Mouse (Mus musculus) CD4-positive, CD25-positive, alpha-beta regulatory T cell, adult 4 months (primary cell): ENCODE results near the gene Cbx4. TPM values are rescaled to one million over a fixed set of nuclear protein-coding genes. Genes with fewer than 3 reads are reported as not detected.
A peak's percentile ranks its signal among the peaks of the same experiment; 100 is the strongest.

Experiments
- ATAC-seq: one replicate; pipeline ENCODE4 v1.8.0; 2017
- polyA plus RNA-seq, 2 experiments: library from polyadenylated mRNA; unstranded; fragments of 100-300 nt; shearing (Covaris generic); gene quantifications; one replicate each; pipeline ENCODE4 v1.2.1; 2017

Cbx4 gene
- polyA plus RNA-seq: 1 to 10 TPM; 1.7 to 3.7 TPM

DNA sequence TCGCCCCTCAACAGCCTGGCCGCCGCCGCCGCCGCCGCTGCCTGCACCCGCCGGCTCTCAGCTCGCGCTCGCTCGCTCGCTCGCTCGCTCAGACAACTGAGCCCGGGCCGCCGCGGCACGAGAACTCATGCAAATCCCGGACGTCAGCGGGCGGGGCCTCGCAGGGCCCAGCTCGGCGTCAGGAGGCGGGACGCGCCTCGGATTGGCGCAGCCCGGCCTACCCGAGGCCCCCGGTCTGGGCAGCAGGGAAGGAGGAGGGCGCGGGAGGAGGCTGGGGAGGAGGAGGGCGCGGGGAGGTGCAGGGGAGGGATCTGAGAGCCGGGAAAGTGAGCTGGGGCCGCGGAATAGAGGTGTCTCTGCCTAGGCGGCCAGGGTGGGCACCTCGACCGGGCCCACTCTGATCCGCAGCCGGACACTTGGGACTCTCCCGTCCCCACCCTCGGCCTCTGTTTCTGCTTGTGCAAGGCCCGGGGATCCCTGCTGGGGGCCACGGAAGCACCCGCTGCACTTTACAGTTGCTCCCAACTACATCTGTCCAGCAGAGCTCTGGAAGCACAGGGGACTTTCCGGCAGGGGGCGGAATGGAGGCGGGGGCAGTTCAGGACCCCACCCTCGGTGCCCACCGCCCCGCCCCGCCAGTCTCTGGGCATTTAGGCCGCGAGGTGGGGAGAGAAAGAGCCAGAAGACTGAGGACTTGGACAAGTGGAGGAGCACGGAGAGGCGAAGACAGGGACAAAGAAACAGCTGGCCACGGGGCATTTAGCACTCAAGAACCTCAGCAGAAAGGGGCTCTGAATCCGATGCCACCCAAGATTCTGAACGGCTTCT, at the start of gene Cbx4:
Gene Cbx4 (minus strand): TSS at position 78 of the 828 bp plus-strand sequence.
- peak; percentile 74 for ATAC-seq

DNA sequence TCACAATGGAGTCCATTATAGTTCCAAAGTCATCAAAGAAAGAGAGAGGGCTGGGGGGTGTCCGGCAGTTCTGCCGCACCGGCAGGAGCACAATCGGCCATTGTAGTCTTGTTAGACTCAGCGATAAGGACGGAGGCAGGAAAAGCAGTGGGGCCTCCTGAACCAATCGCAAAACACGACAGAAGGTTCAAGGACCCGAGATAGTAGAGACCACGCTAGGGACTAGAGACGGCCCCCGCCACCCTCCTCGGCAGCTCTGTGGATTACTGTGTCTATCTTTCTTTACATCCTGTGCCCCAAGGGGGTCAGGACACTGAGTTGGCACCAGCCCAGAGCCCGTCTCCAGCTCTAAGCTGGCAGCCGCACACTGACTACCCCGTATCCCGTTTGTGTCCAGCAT, 48.6 kb upstream of the Cbx4 start:
- peak; percentile 57 for ATAC-seq

DNA sequence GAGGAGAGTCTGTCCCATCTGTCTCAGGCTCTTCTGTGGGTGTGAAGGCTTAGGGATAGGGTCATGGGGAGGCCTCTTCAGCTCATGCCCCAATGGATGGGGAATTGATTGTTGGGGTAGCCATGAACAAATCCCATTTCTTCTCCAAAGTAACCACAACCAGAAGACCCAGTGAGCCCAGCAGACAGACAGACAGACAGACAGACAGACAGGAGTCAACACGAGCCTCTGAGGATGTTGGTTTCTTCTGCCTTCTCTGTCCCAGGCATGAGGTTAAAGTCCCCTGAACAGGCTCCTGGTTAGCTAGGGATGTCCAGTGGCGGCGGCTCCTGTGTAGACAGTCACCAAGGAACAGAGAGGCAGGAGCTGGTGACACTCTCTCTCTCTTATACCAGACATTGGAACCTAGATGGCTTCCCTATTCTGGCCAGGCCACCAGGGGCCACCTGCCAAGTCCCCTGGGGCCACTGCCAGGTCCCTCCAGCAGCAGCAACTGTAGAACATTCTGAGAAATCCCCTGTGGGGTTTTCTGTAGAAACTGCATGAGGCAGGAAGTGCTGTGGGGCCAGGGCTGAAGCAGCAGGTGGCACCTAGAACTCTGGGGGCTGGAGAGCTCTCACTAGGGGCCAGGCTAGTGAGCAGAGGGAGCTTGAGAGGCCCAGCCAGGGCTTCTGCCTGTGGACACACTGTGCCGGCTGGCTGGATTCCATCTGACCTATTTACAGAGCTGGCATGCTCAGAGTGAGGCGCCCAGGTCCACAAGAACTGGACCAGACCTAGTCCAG, 47.6 kb upstream of the Cbx4 start:
- ATAC-seq: peak; percentile 88

DNA sequence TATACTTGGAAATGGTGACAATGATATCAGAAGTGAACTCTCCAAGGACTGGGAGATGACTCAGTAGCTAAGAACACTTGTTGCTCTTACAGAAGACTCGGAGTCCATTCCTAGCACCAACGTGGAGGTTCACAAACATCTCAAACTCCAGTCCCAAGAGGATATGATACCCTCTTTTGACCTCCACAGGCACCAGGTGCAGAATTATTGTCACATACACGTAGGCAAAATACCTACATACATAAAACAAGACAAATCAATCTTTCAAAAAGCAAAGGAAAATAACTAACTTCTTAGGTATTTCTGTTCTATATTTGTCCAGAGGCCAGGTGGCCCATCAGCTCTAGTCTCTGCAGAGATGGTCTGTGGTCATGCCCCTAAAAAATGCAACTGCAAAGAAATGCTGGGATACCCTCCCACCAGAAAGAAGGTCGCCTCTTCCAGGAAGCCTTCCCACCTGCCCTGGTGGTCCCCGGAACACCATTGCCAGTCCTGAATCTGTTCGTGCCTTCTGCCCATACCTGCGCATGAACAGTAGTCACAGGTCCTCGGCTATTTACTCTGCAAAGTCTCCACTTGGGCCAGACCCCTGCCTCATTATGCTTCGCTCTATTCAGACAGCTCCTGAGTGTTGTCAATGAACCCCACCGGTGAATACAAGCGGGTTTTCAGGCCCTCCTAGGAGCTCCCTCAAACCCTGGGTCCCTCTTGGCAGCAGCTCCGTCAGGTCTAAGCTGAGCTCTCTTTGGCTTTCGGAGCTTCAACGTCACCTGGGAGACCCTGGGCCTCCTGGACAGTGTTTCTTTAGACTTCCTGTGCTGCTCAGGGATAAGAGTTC, 46.4 kb upstream of the Cbx4 start:
- ATAC-seq: no peak

DNA sequence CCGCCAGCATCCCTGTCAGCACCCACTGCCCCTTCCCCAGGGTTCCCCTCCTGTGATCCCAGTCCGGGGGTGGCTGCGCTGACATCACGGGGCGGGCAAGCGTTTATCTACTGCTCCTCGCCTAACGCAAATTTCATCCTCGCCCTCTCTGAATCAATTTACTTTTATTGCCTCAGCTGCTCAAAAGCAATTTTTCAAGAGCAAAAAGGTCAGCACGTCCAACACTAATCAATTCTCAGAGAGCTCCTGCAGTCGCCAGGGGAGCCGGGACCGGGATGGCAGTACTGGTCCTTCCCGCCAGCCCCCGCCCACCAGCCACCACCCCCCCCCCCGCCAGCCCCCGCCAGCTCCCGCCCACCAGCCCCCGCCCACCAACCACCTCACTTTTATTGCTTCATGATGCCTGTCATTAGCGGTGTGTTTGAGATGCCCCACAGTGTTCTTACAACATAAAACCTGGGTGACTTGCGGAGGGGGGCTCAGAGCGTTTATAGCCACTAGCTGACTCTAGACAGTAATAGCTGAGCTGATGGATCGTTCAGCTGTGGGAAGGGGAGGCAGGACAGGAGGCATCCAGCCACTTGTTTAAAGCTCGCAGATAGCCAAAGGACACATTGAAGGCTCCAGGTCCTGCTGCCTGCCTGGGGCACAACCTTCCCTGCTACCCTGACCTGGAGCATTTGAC, 44.2 kb upstream of the Cbx4 start:
- ATAC-seq: no peak

DNA sequence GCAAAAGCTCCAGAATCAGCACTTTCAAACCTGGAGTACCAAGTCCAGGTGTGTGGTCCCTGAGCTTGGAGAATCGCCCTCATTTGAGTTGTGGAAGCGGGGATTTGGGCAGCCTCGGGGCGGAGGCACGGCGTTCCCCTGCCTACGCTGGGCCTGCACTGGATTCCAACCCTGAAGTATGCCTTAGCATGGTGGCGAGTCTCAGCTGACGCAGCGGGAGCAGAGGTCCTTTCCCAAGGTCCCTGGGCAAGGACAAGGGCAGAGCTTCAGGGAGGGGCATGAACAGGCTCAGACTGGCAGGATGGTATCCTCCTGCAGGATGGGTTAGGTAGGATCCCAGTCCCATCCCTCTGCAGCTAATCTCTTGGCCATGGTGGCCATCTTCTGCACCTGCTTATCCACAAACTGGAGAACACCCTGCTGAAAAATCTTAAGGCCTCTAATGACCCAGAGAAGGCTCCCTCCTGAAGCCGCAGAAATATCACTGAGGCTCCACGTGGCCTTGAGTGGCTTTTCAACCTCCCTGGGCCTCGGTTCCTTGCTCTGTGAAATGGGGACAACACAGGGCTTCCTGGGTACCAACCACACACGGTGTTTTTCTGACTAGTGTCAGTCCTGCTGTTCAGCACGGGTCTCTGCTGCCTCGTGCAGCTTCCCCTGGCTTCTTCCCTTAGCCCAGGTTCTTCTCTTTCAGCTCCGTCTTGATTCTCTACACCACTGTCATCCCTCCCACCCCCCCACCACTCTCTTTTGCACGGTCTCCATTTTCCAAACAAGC, 43.4 kb upstream of the Cbx4 start:
- no peak for ATAC-seq

DNA sequence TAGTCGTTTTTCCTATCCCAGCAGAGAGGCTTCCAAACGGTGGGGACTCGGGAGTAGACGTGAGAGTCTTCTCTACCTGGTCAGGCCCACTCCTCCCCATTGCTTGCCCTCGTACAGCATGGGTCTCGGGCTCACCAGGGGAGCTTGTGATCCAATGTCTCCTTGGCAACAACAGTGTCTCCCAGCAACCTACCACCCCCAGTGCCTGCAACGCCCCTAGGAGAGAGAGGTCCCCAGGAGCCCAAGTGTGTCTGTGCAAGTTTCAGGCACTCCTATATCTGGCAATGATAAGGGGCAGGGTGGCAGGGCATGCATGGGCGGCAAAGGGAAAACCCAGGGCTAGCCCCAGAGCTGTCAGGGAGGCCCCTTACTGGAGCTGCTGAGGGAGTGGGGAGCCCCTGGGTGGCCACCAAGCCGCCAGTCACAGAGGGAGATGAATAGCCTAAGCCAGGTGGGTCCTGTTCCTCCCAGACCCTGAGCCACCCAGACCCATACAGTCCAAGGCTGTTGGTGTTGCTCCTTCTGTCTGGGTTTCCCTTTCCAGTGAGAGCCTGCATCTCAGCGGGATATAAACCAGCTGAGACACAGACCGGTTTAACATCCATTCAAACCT, 42.8 kb upstream of the Cbx4 start:
- ATAC-seq: no peak

DNA sequence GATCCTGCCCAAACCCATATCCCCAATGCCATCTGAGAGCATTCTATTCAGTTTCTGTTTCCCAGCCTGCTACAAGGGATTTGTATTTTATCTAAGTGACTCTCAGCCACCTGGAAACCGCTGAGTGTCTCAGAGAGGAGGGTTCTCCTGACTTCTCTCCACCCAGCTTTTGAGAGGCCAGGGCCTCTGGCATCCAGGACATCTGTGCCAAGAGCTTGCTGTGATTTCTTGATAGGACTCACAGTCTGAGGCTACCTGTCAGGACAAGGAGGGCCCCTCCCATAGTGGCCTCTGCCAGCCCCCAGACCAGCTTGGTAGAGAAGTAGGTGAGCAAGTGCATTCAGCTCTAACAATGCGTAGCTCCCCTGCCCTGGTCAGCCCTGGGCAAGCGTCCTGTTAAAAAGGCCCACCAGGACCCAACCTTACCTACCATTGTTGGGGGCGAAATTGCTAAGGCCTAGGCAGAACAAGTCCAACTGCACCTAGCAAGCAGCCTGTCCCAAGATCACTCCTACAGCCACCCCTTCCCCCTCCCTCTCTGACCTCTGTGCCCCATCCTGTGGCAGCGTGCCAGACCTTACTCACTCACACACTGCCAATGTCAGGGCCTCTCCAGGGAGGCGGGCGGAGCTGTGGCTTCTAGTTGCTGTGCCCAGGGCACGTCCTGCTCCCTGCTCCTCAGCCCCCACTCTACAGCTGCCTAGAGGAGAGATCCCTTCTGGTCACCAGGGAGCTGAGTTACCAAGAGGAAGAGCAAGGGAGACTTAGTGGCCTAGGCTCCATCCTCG, 41.9 kb upstream of the Cbx4 start:
- ATAC-seq: peak; percentile 85

DNA sequence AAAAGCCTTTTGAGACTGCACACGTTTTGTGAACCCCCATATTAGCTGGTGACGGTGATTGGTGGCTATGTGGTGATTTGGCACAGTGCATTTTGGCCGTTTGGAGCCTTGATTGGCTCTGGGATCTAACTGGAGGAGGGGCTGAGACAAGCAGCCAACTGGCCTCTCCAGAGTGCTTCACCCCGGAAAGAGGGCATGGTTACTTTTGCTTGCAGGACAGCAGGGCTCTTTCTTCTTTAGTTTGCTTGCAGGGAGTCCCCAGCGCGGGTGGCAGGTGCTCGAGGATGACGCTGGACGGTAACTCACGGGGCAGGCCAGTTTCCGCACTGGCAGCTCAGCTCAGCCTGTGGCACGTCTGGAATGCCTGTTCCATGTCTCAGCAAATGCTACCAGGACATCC, 41.1 kb upstream of the Cbx4 start:
- ATAC-seq: no peak

DNA sequence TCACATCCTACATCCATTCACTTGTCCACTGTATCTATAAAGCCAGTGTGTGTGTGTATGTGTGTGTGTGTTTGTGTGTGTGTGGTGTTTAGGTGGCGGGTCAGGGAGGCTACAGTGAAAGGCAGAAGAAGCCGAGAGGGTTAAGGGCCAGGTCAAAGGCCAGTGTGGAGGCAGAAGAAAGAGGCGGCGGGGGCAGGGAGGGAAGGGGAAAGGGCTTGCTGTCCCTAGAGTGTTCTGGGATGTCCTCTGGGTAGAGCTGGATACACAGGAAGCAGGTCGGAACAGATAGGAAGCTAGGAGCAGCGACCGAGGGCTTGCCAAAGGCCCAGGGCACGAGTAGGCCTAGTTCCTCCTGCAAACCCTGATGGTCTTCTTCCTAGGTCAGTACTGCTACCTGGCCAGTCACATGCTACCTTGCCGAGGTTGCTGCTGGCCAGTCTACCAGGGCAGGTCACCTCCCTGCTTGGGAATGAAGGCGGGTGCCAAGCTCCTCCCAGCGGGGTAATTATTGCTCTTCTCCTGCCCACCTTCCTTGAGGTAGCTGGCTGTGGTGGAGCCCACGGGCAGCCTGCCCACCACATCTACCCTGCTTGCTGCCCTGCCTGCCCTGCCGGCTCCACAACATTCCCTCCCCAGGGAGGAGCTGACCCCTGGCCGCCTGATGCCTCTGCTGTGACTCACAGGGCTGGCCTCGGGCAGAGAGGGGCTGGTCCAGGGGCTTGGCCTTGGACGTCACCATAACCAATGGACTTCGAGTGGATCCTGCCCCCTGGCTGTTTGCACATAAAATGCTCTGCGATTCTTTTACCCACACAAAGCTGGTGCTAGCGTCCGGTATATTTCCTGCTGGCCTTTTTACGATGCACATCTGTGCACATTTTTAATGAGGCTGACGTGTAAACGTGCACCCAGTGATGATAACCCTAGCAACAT, 40.2 kb upstream of the Cbx4 start:
- no peak for ATAC-seq

DNA sequence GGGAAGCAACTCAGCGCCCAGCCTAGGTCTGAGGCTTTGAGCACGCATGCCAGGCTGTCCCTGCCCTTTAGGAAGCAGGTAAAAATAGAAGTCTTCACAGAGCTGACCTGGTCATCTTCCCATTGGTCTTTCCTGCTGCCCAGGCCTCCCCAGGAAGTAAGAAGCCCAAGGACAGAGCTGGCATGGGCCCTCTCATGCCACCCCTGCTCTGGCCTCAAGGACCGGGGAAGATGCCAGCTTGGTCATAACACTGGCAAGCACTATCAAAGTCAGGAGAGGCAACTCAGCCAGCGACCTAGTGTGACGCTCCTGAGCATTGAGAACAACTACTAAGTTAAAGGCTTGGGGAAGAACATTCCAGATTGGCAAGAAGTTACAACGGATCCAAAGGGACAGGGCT, 38.5 kb upstream of the Cbx4 start:
- no peak for ATAC-seq

DNA sequence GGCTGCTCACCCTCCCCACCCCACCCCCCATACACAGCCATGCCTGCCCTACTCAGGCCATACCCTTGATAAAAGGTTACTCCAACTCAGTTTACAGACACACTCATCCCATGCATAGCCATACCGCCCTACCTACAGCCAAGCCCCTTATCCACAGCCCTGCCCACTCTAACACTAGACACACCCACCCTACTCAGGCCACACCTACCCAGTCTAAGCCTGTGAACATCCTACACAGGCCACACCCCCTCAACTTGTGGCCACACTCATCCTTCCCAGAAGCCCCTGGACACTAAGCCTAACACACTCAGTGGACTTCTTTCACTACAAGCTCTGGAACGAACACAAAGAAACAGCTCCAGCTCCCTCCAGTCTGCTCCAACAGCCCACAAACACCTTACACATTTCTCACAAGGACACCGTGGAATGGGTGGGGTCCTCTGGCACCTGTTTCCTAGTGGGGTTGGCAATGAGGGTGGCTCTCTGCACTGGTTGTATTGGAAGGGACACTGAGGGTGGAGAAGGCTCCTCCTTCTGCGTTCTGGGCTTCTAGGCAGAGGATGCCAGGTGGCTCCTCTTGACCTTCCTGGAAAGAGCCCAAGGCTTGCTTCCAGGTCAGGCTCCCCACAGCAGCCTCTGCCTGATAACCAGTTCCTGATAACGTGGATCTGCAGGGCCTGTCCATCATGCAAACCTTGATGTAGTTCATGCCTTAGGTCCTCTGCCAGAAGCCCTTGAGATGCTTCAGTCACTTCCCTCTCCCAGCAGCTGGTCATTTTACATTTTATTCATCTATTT, 37.7 kb upstream of the Cbx4 start:
- ATAC-seq: no peak

DNA sequence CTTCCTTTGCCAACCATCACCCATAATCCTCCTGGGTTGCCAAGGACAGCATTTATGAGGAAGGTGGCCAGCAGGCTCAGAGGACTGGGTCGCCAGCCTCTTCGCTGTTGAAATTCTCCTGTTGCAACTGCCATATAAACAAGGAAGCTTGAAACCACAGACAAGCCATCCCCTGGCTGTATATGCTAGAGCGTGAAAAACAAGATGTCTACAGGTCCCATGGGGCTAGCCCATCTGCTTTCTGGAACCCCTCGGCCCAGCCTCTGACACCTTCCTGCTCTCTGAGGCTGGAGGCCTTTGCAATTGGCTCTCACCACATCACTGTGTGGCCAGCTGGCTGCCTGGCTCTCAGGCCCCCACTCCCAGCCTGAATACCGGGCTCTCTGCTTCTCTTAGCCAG, 36.4 kb upstream of the Cbx4 start:
- ATAC-seq: no peak

DNA sequence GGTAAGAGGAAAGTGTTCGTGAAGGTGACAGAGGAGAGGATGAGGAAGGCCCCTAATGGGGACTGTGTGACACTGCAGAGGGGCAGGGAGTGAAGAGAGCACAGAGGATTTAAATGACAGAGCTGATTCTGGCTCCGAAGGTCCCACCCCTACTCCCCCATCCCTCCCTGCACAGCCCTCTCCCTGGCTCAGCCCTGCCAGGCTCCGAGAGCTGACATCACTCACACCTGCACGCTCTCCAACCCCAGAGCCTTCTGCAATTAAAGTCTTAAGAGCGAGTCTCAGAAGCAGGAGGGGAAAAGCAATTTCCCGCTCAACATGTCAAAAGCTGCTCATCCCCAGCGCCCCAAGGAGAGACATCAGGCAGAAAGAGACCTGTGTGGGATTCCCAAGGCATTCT, 32.9 kb upstream of the Cbx4 start:
- ATAC-seq: no peak

DNA sequence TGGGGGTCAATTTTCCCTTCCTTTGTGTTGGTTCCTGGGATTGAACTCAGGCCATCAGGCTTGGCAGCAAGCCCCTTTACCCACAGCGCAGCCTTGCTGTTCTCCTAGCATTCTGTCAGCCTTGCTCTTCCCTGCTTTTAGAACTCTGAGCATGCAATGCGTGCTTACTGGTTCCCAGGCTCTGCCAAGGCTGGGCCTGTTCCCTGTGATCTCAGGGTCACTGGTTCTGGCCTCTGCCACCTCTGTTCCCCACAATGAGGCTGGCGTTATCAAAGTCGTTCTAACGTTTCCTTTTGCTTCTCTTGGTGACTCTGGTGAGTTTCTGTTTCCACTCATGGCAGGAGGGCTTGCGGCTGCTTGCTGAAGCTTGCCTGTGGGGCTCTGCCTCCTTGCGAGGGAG, 31.9 kb upstream of the Cbx4 start:
- no peak for ATAC-seq

DNA sequence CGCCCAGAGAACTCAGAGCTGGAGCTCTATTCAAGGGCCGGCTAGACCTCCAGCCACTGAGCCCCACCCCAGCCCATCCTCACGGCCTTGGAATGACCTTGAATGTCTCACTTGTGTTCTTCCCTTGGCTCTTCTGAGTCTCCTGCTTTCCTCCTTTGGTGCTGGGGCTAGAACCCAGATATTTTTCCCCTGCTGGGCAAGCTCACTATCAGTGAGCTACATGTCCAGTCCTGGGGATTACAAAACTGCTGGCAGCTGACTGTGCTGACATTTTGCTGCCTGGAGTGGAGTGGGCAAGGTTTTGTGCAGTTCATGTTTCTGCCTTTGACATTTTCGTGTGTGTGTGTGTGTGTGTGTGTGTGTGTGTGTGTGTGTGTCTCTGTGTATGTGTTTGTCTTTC, 31.0 kb upstream of the Cbx4 start:
- no peak for ATAC-seq

DNA sequence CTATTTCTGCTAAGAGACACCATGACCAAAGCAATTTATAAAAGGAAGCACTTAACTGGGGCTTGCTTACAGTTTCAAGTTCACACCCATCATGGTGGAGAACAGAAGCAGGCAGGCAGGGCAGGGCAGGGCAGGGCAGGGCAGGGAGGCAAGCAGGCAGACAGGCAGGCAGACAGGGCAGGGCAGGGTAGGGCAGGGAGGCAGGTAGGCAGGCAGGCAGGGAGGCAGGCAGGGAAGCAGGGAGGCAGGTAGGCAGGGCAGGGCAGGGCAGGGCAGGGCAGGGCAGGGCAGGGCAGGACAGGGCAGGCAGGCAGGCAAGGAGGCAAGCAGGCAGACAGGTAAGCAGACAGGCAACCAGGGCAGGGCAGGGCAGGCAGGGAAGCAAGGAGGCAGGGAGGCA, 26.7 kb upstream of the Cbx4 start:
- ATAC-seq: no peak

DNA sequence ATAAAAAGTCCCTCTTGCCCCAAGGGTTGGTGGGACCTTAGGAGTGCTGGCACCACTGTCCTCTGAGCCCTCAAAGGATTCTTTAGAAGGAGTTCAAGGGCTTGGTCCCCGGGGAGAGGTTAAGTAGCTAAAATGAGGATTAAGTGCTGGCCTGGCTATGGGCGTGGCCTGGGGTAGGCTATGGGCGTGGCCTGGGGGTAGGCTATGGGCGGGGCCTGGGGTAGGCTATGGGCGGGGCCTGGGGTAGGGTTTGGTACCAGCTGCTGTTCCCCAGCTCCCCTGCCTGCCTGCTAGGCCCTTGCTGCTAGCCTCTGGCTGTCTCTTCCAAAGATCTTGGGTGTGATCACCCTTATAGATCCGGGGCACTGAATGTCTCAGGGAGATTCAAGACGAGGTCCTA, 25.3 kb upstream of the Cbx4 start:
- no peak for ATAC-seq
